Mouse (Mus musculus): ENCODE measurements around the gene Lrrc47. TPM values are rescaled to one million over a fixed set of nuclear protein-coding genes. Genes with fewer than 3 reads are reported as not detected.
A peak's percentile ranks its signal among the peaks of the same experiment; 100 is the strongest.

Lrrc47 gene
- polyA plus RNA-seq, 1 experiment from 2014 or later = 25.2 TPM

GRCm38 (mm10) chr4:154024729-154025521, 13.4 kb downstream of the Lrrc47 start:
- H3K9ac ChIP-seq = 0 out of 2 replicates have a peak overlapping the region, but pooled peaks have one; percentile 31
- peaks cover 24% of the 10 kb centered on the region for H3K36me3 ChIP-seq
- WGBS = 43% methylated on average over 17 of the region's 17 CpGs
- ATAC-seq (ENCODE audit: low read depth) = no peak
- H3K4me3 ChIP-seq = peak overlapping the region; percentile 33; the same call in 1 of the 2 replicates
- peak overlapping the region; percentile 59 for H3K4me2 ChIP-seq
- no peak overlapping the region for H3K27ac ChIP-seq (replicated peaks)
- no peaks in the 10 kb centered on the region for H3K9me3 ChIP-seq
- H3K27me3 ChIP-seq = peaks cover 41% of the 10 kb centered on the region
- H3K4me1 ChIP-seq (replicated peaks) = peaks cover 28% of the 10 kb centered on the region

GRCm38 (mm10) chr4:154025641-154026440, 14.3 kb downstream of the Lrrc47 start, which contains the start of gene Smim1:
Gene Smim1, minus strand, starts transcription at chr4:154026230.
- H3K4me2 ChIP-seq = peak within 1 kb of the TSS; percentile 59
- peaks cover 15% of the 10 kb centered on the region for H3K36me3 ChIP-seq
- H3K4me1 ChIP-seq (replicated peaks) = peaks cover 28% of the 10 kb centered on the region
- H3K9me3 ChIP-seq = no peaks in the 10 kb centered on the region
- H3K4me3 ChIP-seq = peak within 1 kb of the TSS; percentile 33
- H3K27ac ChIP-seq (replicated peaks) = no peak within 1 kb of the TSS
- WGBS = 2% methylated on average over 33 of the region's 33 CpGs
- peaks cover 41% of the 10 kb centered on the region for H3K27me3 ChIP-seq
- peak within 1 kb of the TSS; percentile 48 for H3K9ac ChIP-seq
- ATAC-seq (ENCODE audit: low read depth) = peak; percentile 45

DNA sequence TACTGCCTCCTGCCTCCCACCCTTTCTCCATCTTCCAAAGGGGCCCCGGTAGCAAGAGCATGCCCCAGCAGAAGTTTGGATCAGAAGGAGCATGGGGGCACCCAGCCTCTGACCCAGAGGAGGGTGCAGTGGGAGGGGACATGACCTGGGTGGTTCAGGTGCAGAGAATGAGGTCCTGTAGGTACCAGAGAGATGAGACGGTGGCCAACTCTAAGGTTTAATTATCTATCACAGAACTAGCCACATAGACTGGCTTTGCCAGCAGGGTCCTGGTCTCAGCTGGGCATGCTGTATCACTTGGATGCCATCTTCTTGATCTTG, 14.9 kb downstream of the Lrrc47 start:
- Histone ChIP-seq H3K4me1 (replicated peaks) (peaks cover 28% of the 10 kb centered on the region), H3K27ac (replicated peaks) (no peak overlapping the region), H3K27me3 (peaks cover 41% of the 10 kb centered on the region), H3K4me3 (peak overlapping the region; percentile 33), H3K9me3 (no peaks in the 10 kb centered on the region), H3K4me2 (peak overlapping the region; percentile 59), H3K9ac (peak overlapping the region; percentile 48), H3K36me3 (peaks cover 10% of the 10 kb centered on the region)
- 34% methylated on average over 2 of the region's 2 CpGs for WGBS
- ATAC-seq (ENCODE audit: low read depth) = peak; percentile 4; the same call in 1 of the 2 replicates

GRCm38 (mm10) chr4:154028066-154028465, 16.5 kb downstream of the Lrrc47 start:
- no peak for ATAC-seq (ENCODE audit: low read depth)
- H3K9ac ChIP-seq = no peak overlapping the region
- H3K27me3 ChIP-seq = peaks cover 41% of the 10 kb centered on the region
- H3K36me3 ChIP-seq = no peaks in the 10 kb centered on the region
- WGBS = 86% methylated on average over 7 of the region's 7 CpGs
- no peak overlapping the region for H3K27ac ChIP-seq (replicated peaks)
- H3K4me2 ChIP-seq = no peak overlapping the region
- H3K4me1 ChIP-seq (replicated peaks) = peaks cover 28% of the 10 kb centered on the region
- no peak overlapping the region for H3K4me3 ChIP-seq
- no peaks in the 10 kb centered on the region for H3K9me3 ChIP-seq

DNA sequence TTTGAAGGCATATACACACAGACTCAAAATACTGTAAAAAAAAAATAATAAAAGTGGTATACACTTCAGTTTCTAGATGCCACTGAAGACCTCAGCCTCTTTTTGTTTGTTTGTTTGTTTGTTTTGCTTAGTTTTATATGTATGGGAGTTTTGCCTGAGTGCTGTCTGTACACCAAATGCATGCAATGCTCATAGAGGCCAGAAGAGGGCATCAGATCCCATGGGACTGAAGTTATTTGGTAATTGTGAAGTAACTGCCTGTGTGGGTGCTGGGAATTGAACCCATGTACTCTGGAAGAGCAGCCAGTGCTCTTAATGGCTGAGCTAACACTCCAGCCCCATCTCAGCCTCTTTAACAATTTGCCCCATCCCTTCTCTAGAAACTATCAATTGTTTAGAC, 17.1 kb downstream of the Lrrc47 start:
- Histone ChIP-seq H3K9me3 (no peaks in the 10 kb centered on the region), H3K9ac (no peak overlapping the region), H3K4me3 (no peak overlapping the region), H3K27ac (replicated peaks) (no peak overlapping the region), H3K27me3 (peaks cover 41% of the 10 kb centered on the region), H3K4me2 (no peak overlapping the region), H3K36me3 (no peaks in the 10 kb centered on the region), H3K4me1 (replicated peaks) (peaks cover 27% of the 10 kb centered on the region)
- no peak for ATAC-seq (ENCODE audit: low read depth)

DNA sequence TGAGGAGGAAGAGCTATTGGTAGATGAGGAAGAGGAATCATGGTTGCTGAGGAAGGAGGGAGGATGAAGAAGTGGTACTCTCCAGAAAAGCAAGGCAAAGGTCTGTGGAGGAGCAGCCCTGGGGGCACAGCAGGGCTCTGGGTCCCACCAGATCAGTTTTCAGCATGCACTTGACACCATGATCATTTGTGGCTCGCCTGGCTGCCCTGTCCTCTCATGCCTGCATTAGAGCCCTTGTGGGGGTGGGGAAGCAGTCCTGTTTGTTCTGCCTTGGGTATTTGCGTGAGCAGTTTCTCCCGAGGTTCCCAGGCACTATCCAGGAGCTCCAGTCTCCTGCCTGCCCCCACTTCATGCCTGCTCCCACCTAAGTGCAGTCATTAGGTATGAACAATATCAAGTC, 25.6 kb downstream of the Lrrc47 start:
- Histone ChIP-seq H3K36me3 (no peaks in the 10 kb centered on the region), H3K4me3 (no peak overlapping the region), H3K9ac (no peak overlapping the region), H3K4me2 (no peak overlapping the region), H3K9me3 (no peaks in the 10 kb centered on the region), H3K27me3 (peaks cover 3% of the 10 kb centered on the region; the same call in 1 of the 2 replicates), H3K4me1 (replicated peaks) (no peaks in the 10 kb centered on the region), H3K27ac (replicated peaks) (no peak overlapping the region)
- whole genome bisulfite sequencing = 52% methylated on average over 3 of the region's 3 CpGs
- no peak for ATAC-seq (ENCODE audit: low read depth)

DNA sequence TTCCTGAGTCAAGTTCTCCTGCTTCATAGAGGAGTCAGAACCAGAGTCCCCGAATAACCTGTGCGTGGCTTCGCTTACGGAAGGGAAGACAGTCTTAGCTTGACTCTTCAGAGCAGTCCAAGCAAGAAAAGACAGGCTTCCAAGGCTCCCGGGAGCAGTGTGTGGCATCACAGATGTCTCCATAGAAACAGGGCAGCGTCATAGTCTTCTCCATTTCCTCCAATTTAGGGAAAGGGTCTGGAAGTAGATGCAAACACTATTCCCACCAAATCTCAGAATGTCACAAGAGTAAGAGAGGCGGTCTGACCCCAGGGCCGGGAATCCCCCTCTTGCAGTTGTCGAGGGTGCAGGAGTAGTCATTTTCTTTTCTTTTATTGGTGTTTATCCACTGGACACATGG, 31.0 kb downstream of the Lrrc47 start, which contains the start of gene Ccdc27:
Gene Ccdc27 (minus strand): TSS at position 101 of the 400 bp plus-strand sequence.
- Histone ChIP-seq H3K9ac (no peak within 1 kb of the TSS), H3K4me1 (replicated peaks) (no peaks in the 10 kb centered on the region), H3K9me3 (no peaks in the 10 kb centered on the region), H3K4me3 (no peak within 1 kb of the TSS), H3K36me3 (no peaks in the 10 kb centered on the region), H3K4me2 (no peak within 1 kb of the TSS), H3K27ac (replicated peaks) (no peak within 1 kb of the TSS), H3K27me3 (peaks cover 3% of the 10 kb centered on the region; the same call in 1 of the 2 replicates)
- WGBS = 88% methylated on average over 9 of the region's 9 CpGs
- ATAC-seq (ENCODE audit: low read depth) = no peak

DNA sequence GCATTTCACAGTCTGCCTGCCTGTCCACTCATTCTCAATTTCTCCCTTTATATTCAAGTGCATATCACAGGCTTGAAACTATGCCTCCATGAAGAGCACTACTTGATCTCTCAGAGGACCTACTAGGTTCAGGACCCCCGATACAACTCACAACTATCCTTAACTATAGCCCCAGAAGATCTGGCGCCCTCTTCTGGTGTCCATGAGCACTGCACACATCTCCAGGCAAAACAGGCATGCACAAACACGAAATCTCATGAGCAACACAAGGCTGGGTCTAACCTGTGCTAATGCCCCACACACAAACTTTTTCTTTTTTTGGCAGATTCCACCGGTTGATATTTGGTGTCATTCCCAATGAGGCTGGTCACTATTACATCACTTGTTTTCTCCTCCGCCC, 34.3 kb downstream of the Lrrc47 start:
- H3K9me3 ChIP-seq = no peaks in the 10 kb centered on the region
- H3K4me3 ChIP-seq = no peak overlapping the region
- H3K4me2 ChIP-seq = no peak overlapping the region
- H3K36me3 ChIP-seq = no peaks in the 10 kb centered on the region
- peaks cover under 1% of the 10 kb centered on the region; the same call in 1 of the 2 replicates for H3K27me3 ChIP-seq
- H3K27ac ChIP-seq (replicated peaks) = no peak overlapping the region
- no peak for ATAC-seq (ENCODE audit: low read depth)
- WGBS = 69% methylated on average over 5 of the region's 5 CpGs
- no peak overlapping the region for H3K9ac ChIP-seq
- H3K4me1 ChIP-seq (replicated peaks) = no peaks in the 10 kb centered on the region

DNA sequence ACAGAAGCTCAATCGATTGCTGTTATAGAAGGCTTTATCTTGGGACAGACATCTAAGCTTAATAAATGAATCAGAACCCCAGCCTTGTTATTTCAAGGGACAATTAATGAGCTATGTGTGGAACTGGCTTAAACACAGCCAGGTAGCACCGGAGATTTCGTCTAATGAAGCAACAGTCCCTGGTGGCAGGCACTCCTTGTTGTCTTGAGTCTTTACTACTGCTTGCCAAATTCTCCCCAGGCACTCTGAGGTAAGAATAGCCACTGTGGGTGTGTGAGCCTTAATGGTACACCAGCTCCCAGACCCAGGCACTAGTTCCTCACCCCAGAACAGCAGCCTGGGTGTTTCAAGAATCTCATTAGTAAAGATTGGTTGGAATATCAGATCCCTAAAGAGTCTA, 39.9 kb downstream of the Lrrc47 start:
- no peaks in the 10 kb centered on the region for H3K9me3 ChIP-seq
- no peaks in the 10 kb centered on the region for H3K36me3 ChIP-seq
- no peaks in the 10 kb centered on the region for H3K4me1 ChIP-seq (replicated peaks)
- 91% methylated on average over 3 of the region's 3 CpGs for WGBS
- no peak overlapping the region for H3K4me3 ChIP-seq
- H3K27me3 ChIP-seq = peaks cover 3% of the 10 kb centered on the region; the same call in 1 of the 2 replicates
- H3K4me2 ChIP-seq = no peak overlapping the region
- H3K9ac ChIP-seq = no peak overlapping the region
- no peak overlapping the region for H3K27ac ChIP-seq (replicated peaks)
- ATAC-seq (ENCODE audit: low read depth) = no peak

DNA sequence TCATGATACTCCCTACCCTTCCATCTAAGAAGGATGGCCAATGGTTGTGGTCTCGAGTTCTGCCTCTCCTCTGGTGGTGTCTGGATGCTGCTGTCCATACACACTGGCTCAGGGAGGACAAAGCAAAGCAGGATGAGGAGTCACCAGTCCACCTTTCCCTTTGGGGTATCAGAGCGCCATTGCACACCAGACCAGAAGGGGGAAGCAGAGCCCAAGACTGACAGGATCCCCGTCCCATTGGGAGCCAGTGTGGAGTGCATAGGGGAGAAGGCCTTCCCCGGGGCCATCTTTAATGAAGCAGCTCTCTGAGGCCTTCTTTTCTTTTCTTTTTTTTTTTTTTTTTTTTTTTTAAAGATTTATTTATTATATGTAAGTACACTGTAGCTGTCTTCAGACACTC, 41.5 kb downstream of the Lrrc47 start:
- no peak overlapping the region for H3K9ac ChIP-seq
- no peaks in the 10 kb centered on the region for H3K4me1 ChIP-seq (replicated peaks)
- peaks cover 3% of the 10 kb centered on the region; the same call in 1 of the 2 replicates for H3K27me3 ChIP-seq
- H3K27ac ChIP-seq (replicated peaks) = no peak overlapping the region
- 59% methylated on average over 4 of the region's 4 CpGs for WGBS
- H3K9me3 ChIP-seq = no peaks in the 10 kb centered on the region
- no peak for ATAC-seq (ENCODE audit: low read depth)
- no peaks in the 10 kb centered on the region for H3K36me3 ChIP-seq
- no peak overlapping the region for H3K4me2 ChIP-seq
- no peak overlapping the region for H3K4me3 ChIP-seq

DNA sequence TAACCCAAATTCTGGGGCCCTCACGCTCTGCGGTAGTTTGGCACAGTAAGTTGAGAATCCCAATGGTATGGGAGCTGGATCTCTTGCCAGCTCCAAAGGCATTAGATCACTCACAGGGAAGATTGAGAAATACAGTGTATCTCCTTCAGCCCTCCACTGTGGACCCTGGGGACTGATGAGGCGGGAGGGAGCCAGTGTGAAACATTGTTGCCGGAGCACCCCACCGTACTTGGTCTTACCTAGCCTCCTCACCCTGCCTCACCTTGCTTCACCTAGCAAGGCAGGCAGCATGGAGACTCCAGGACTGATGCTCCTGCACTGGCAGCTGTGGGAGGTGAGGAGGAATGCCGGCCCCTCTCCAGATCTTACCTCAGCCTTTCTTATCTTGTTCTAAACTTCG, 44.0 kb downstream of the Lrrc47 start:
- no peak for ATAC-seq (ENCODE audit: low read depth)
- 90% methylated on average over 7 of the region's 7 CpGs for WGBS

GRCm38 (mm10) chr4:154056046-154056445, 44.5 kb downstream of the Lrrc47 start:
- no peaks in the 10 kb centered on the region for H3K4me1 ChIP-seq (replicated peaks)
- no peak overlapping the region for H3K27ac ChIP-seq (replicated peaks)
- no peak for ATAC-seq (ENCODE audit: low read depth)
- H3K4me2 ChIP-seq = no peak overlapping the region
- WGBS = 78% methylated on average over 2 of the region's 2 CpGs
- no peak overlapping the region for H3K4me3 ChIP-seq
- no peaks in the 10 kb centered on the region for H3K36me3 ChIP-seq
- no peaks in the 10 kb centered on the region for H3K9me3 ChIP-seq
- H3K27me3 ChIP-seq = peaks cover 3% of the 10 kb centered on the region; the same call in 1 of the 2 replicates
- no peak overlapping the region for H3K9ac ChIP-seq

More for the DNA sequence above, 44.0 kb downstream of the Lrrc47 start:
- Histone ChIP-seq H3K4me3 (no peak overlapping the region), H3K4me2 (no peak overlapping the region), H3K27me3 (peaks cover 3% of the 10 kb centered on the region; the same call in 1 of the 2 replicates), H3K36me3 (no peaks in the 10 kb centered on the region), H3K4me1 (replicated peaks) (no peaks in the 10 kb centered on the region), H3K27ac (replicated peaks) (no peak overlapping the region), H3K9me3 (no peaks in the 10 kb centered on the region), H3K9ac (no peak overlapping the region)

Measured in neural tube, embryonic 13.5 days (tissue).